Comparison of ENCODE assay signal across 10 mouse cellular contexts in the genomic region with DNA sequence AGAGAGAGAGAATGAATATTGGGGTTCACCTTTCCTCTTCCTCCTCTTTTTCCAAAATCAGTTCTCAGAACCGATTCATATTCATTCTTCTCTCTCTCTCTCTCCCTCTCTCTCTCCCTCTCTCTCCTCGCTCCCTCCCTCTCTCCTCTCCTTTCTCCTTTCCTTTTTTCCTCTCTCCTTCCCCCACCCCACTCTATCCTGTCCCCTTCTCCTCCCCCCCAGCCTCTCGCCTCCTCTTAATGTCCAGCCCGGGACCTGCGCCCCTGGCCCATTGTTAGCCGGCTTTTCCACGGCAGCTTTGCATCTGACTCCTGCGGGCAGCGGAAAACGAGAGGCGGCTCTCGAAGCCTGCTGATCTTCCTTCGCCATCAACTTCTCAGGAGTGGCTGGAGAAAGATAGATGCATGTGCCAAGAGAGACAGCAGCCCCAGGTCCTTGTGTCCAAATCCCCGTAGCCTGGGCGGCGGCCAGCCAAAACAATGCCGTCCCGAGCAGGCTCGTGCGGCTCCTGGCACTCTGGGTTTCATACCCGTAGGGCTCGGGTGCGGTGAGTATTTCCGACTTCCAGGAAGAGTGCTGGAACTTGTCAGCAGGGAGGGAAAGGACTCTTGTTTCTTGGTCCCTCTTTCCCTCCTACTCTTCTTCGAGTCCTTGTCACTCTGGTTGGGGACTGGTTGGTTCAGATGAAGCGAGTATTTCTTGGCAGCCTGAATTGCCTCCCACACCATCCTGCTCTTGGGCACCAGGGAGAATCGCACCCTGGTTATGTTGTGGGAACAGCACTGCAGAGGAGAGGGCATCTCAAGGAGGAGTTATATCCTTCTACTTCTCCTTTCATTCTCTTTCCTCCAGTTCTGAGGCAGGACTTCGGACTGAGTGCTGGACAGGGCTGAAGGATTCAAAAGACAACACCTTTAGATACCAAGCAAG. TPM values are rescaled to one million over a fixed set of nuclear protein-coding genes. Genes with fewer than 3 reads are reported as not detected.
DNase-seq lines count a peak whose midpoint lies in the region; ATAC-seq and TF ChIP-seq lines count a peak whose summit lies in the region.
"Had no signal": no experiment of that assay in that cellular context is flagged by ENCODE, and none has a peak within 500 bp of the region (broad histone marks: within the 10 kb centered on the region; RNA-seq: fewer than 3 reads in every experiment).

No protein-coding gene starts in this region.

- no peak overlapping the region for H3K27ac ChIP-seq in heart, embryonic 14.5 days (replicated peaks in 1 of 2; ENCODE audit: control insufficient read depth in 1 of 2, insufficient read depth in 1 of 2, low read depth in 2 of 2, low read length in 2 of 2)
- H3K27ac ChIP-seq in kidney, postnatal 0 days = peak overlapping the region; percentile 48; the same call in 1 of the 2 replicates
- H3K27ac ChIP-seq in neural tube, embryonic 13.5 days (replicated peaks) = peak overlapping the region; percentile 99
- H3K27ac ChIP-seq in midbrain, embryonic 13.5 days = no peak overlapping the region
- H3K27ac ChIP-seq: embryonic facial prominence, embryonic 13.5 days had no signal

- intact Hi-C loops in heart, postnatal 14 days (cut with DNase I) = loop anchor here (5.0 kb wide), 1 partner anchor 983 kb away; no protein-coding TSS in a partner anchor

- H3K4me3 ChIP-seq in heart, embryonic 14.5 days (ENCODE audit: control insufficient read depth in 1 of 2, insufficient read depth in 1 of 2, low read depth in 1 of 2, low read length in 2 of 2) = peak overlapping the region in 1 of 2 experiments; percentile 3; a peak in 1 of 4 replicates
- H3K4me3 ChIP-seq in kidney, postnatal 0 days (replicated peaks; ENCODE audit: low read depth, low read length) = peak overlapping the region; percentile 36
- H3K4me3 ChIP-seq in neural tube, embryonic 13.5 days = peak overlapping the region; percentile 89
- H3K4me3 ChIP-seq in midbrain, embryonic 13.5 days (replicated peaks) = no peak overlapping the region
- H3K4me3 ChIP-seq: embryonic facial prominence, embryonic 13.5 days had no signal

- H3K9ac ChIP-seq in heart, embryonic 14.5 days (ENCODE audit: low read length) = peak overlapping the region; percentile 28; the same call in 1 of the 2 replicates
- peak overlapping the region; percentile 32; the same call in 1 of the 2 replicates for H3K9ac ChIP-seq in kidney, postnatal 0 days (ENCODE audit: low read depth, low read length)
- H3K9ac ChIP-seq in neural tube, embryonic 13.5 days = peak overlapping the region; percentile 92
- no peak overlapping the region for H3K9ac ChIP-seq in midbrain, embryonic 13.5 days (replicated peaks)
- H3K9ac ChIP-seq: embryonic facial prominence, embryonic 13.5 days had no signal

- peak overlapping the region; percentile 48 for H3K4me2 ChIP-seq in heart, embryonic 14.5 days (ENCODE audit: low read length)
- peak overlapping the region; percentile 81 for H3K4me2 ChIP-seq in kidney, postnatal 0 days (ENCODE audit: low read length)
- peak overlapping the region; percentile 75 for H3K4me2 ChIP-seq in neural tube, embryonic 13.5 days
- H3K4me2 ChIP-seq in midbrain, embryonic 13.5 days (replicated peaks) = no peak overlapping the region
- H3K4me2 ChIP-seq: embryonic facial prominence, embryonic 13.5 days had no signal

- TF ChIP-seq CTCF in kidney, postnatal 0 days (IDR thresholded peaks at IDR 0.05; ENCODE audit: low read depth) = no peak

- 3% methylated on average over 28 of the region's 28 CpGs for WGBS in heart, embryonic 14.5 days
- WGBS in kidney, postnatal 0 days = 11% methylated on average over 28 of the region's 28 CpGs
- WGBS in neural tube, embryonic 13.5 days = 1% methylated on average over 28 of the region's 28 CpGs
- WGBS in midbrain, embryonic 13.5 days = under 1% methylated on average over 28 of the region's 28 CpGs

- ATAC-seq in heart, embryonic 14.5 days (ENCODE audit: insufficient number of reproducible peaks, insufficient read depth, low FRiP score, low read depth) = no peak
- ATAC-seq in kidney, postnatal 0 days (replicated peaks; ENCODE audit: low FRiP score, low read depth) = no peak
- ATAC-seq in neural tube, embryonic 13.5 days (ENCODE audit: low read depth) = no peak
- ATAC-seq in midbrain, embryonic 13.5 days = no peak

- H3K27me3 ChIP-seq in heart, embryonic 14.5 days (ENCODE audit: control insufficient read depth, insufficient read depth, low read length) = peaks cover 98% of the 10 kb centered on the region
- H3K27me3 ChIP-seq in kidney, postnatal 0 days (ENCODE audit: insufficient read depth, low read length) = no peaks in the 10 kb centered on the region
- H3K27me3 ChIP-seq in neural tube, embryonic 13.5 days = no peaks in the 10 kb centered on the region
- H3K27me3 ChIP-seq in midbrain, embryonic 13.5 days = peaks cover 96% of the 10 kb centered on the region

- no peak for DNase-seq in heart, postnatal 14 days
- peak; percentile 44 for DNase-seq in fibroblast of lung, adult 2 months (ENCODE audit: low read depth)
- DNase-seq in kidney, postnatal 0 days (ENCODE audit: low spot score) = peak; percentile 58
- DNase-seq in natural killer cell, adult 2 months (ENCODE audit: low spot score in 2 of 2) = no peak
- DNase-seq in testis, postnatal 10 days (ENCODE audit: low spot score) = no peak

- no peaks in the 10 kb centered on the region for H3K9me3 ChIP-seq in heart, embryonic 14.5 days (ENCODE audit: control insufficient read depth, low read length)
- no peaks in the 10 kb centered on the region for H3K9me3 ChIP-seq in kidney, postnatal 0 days (replicated peaks; ENCODE audit: low read length)
- no peaks in the 10 kb centered on the region for H3K9me3 ChIP-seq in neural tube, embryonic 13.5 days
- no peaks in the 10 kb centered on the region for H3K9me3 ChIP-seq in midbrain, embryonic 13.5 days
- H3K9me3 ChIP-seq: embryonic facial prominence, embryonic 13.5 days; G1E had no signal

- peaks cover 2 to 4% of the 10 kb centered on the region in 2 experiments; a peak in 1 of 4 replicates for H3K4me1 ChIP-seq in heart, embryonic 14.5 days (ENCODE audit: control insufficient read depth in 2 of 2, insufficient read depth in 2 of 2, low read length in 2 of 2)
- peaks cover 55% of the 10 kb centered on the region for H3K4me1 ChIP-seq in kidney, postnatal 0 days (replicated peaks; ENCODE audit: insufficient read depth, low read length)
- peaks cover 98% of the 10 kb centered on the region for H3K4me1 ChIP-seq in neural tube, embryonic 13.5 days (replicated peaks)
- H3K4me1 ChIP-seq in midbrain, embryonic 13.5 days (replicated peaks) = no peaks in the 10 kb centered on the region

- no peaks in the 10 kb centered on the region for H3K36me3 ChIP-seq in heart, embryonic 14.5 days (ENCODE audit: control insufficient read depth, insufficient read depth, low read length)
- H3K36me3 ChIP-seq in kidney, postnatal 0 days (ENCODE audit: insufficient read depth, low read length) = no peaks in the 10 kb centered on the region
- peaks cover 8% of the 10 kb centered on the region for H3K36me3 ChIP-seq in neural tube, embryonic 13.5 days
- no peaks in the 10 kb centered on the region for H3K36me3 ChIP-seq in midbrain, embryonic 13.5 days
- H3K36me3 ChIP-seq: embryonic facial prominence, embryonic 13.5 days; G1E had no signal

RNA-seq across cellular contexts. Expression of a gene that starts 1.1 kb away (rescaled TPM):
- polyA plus RNA-seq in heart, embryonic 14.5 days (2014; fragmentation: Nextera tagmentation; extraction: Ambion mirVana) = 0.51 and 0.66 TPM in 2 replicates
- total RNA-seq in heart, postnatal 14 days (2021) = under 1 TPM; 0.24 to 0.76 TPM
- 2.3 and 2.4 TPM in 2 replicates for polyA plus RNA-seq in kidney, postnatal 0 days (2015; fragmentation: Nextera tagmentation; extraction: Ambion mirVana)
- polyA plus RNA-seq in neural tube, embryonic 13.5 days (2015; fragmentation: Nextera tagmentation; extraction: Ambion mirVana) = 11.9 and 13.7 TPM in 2 replicates
- polyA plus RNA-seq in midbrain, embryonic 13.5 days (2015; fragmentation: Nextera tagmentation; extraction: Ambion mirVana) = 0.18 TPM in 1 of 2 replicates, not detected in the other
- total RNA-seq: G1E had no signal
- polyA plus RNA-seq: G1E had no signal

RNA-seq across cellular contexts. Expression of a gene that starts 7.6 kb away (rescaled TPM):
- 0.75 and 0.82 TPM in 2 replicates for polyA plus RNA-seq in heart, embryonic 14.5 days (2014; fragmentation: Nextera tagmentation; extraction: Ambion mirVana)
- total RNA-seq in heart, postnatal 14 days (2021) = under 1 TPM; 0.15 to 0.22 TPM
- 0.33 and 0.64 TPM in 2 replicates for polyA plus RNA-seq in kidney, postnatal 0 days (2015; fragmentation: Nextera tagmentation; extraction: Ambion mirVana)
- 2.0 and 3.0 TPM in 2 replicates for polyA plus RNA-seq in neural tube, embryonic 13.5 days (2015; fragmentation: Nextera tagmentation; extraction: Ambion mirVana)
- 0.07 and 0.09 TPM in 2 replicates for polyA plus RNA-seq in midbrain, embryonic 13.5 days (2015; fragmentation: Nextera tagmentation; extraction: Ambion mirVana)
- polyA plus RNA-seq: G1E had no signal

RNA-seq across cellular contexts. Expression of a gene that starts 11.6 kb away (rescaled TPM):
- not detected in 2 replicates for polyA plus RNA-seq in heart, embryonic 14.5 days (2014; fragmentation: Nextera tagmentation; extraction: Ambion mirVana)
- under 1 TPM; 0.17 to 0.20 TPM for total RNA-seq in heart, postnatal 14 days (2021)
- polyA plus RNA-seq in kidney, postnatal 0 days (2015; fragmentation: Nextera tagmentation; extraction: Ambion mirVana) = 1.3 TPM in 2 replicates
- 3.5 and 4.1 TPM in 2 replicates for polyA plus RNA-seq in neural tube, embryonic 13.5 days (2015; fragmentation: Nextera tagmentation; extraction: Ambion mirVana)
- not detected in 2 replicates for polyA plus RNA-seq in midbrain, embryonic 13.5 days (2015; fragmentation: Nextera tagmentation; extraction: Ambion mirVana)
- polyA plus RNA-seq: G1E had no signal

RNA-seq across cellular contexts. Expression of a gene that starts 25.8 kb away (rescaled TPM):
- 0.32 and 0.36 TPM in 2 replicates for polyA plus RNA-seq in heart, embryonic 14.5 days (2014; fragmentation: Nextera tagmentation; extraction: Ambion mirVana)
- total RNA-seq in heart, postnatal 14 days (2021) = under 1 TPM; 0.44 to 0.62 TPM
- 1.6 and 2.2 TPM in 2 replicates for polyA plus RNA-seq in kidney, postnatal 0 days (2015; fragmentation: Nextera tagmentation; extraction: Ambion mirVana)
- 5.7 and 5.8 TPM in 2 replicates for polyA plus RNA-seq in neural tube, embryonic 13.5 days (2015; fragmentation: Nextera tagmentation; extraction: Ambion mirVana)
- polyA plus RNA-seq in midbrain, embryonic 13.5 days (2015; fragmentation: Nextera tagmentation; extraction: Ambion mirVana) = not detected in 2 replicates
- total RNA-seq: G1E had no signal
- polyA plus RNA-seq: G1E had no signal

RNA-seq across cellular contexts. Expression of a gene that starts 38.7 kb away (rescaled TPM):
- 0.31 and 1.3 TPM in 2 replicates for polyA plus RNA-seq in heart, embryonic 14.5 days (2014; fragmentation: Nextera tagmentation; extraction: Ambion mirVana)
- total RNA-seq in heart, postnatal 14 days (2021) = 1 to 10 TPM; 1.4 to 2.1 TPM
- 9.7 and 10.4 TPM in 2 replicates for polyA plus RNA-seq in kidney, postnatal 0 days (2015; fragmentation: Nextera tagmentation; extraction: Ambion mirVana)
- polyA plus RNA-seq in neural tube, embryonic 13.5 days (2015; fragmentation: Nextera tagmentation; extraction: Ambion mirVana) = 44.7 and 66.8 TPM in 2 replicates
- polyA plus RNA-seq in midbrain, embryonic 13.5 days (2015; fragmentation: Nextera tagmentation; extraction: Ambion mirVana) = 0.08 and 0.17 TPM in 2 replicates
- polyA plus RNA-seq: G1E had no signal

Comparison
In these comparisons a context has a peak if more than half of its experiments do, and no peak if none do; other contexts are left out.
1. H3K27ac ChIP-seq: peak in kidney, postnatal 0 days (single experiment) and neural tube, embryonic 13.5 days (single experiment); none in heart, embryonic 14.5 days (0 of 2) and midbrain, embryonic 13.5 days (single experiment).
2. DNase-seq: peak in fibroblast of lung, adult 2 months (single experiment) and kidney, postnatal 0 days (single experiment); none in heart, postnatal 14 days (0 of 2), natural killer cell, adult 2 months (0 of 2) and testis, postnatal 10 days (single experiment).